Mouse (Mus musculus) erythroblast, adult 5-6 weeks (primary cell): ENCODE data around the gene Nxnl1. TPM values are rescaled to one million over a fixed set of nuclear protein-coding genes. Genes with fewer than 3 reads are reported as not detected.
"Not testable (repeated sequence)": the region's sequence is repeated elsewhere in the genome, so short reads cannot be mapped to it uniquely, and the experiment has no call there.

Source experiments
- ATAC-seq: replicated peaks from 2 replicates; pipeline ENCODE4 v1.8.0; 2016; ENCODE audit warnings: moderate number of reproducible peaks, mild to moderate bottlenecking, moderate TSS enrichment, inconsistent platforms; ENCODE audit not compliant: poor library complexity, low FRiP score, severe bottlenecking
- total RNA-seq, 2 experiments: library from RNA; stranded (forward) in 1 of 2; stranded (reverse) in 1 of 2; fragments of 150-400 nt in 1 of 2; fragments of 200-764, 138-1000 nt in 1 of 2; gene quantifications; 2 replicates each; pipeline versions ENCODE4 v1.2.3 to v1.2.4; 2015 to 2017; ENCODE audit warnings: low replicate concordance in 2 of 2

The Nxnl1 gene
- total RNA-seq, 2 experiments from 2014 or later: not detected

GRCm38 (mm10) chr8:71558958-71559690, 7.3 kb downstream of the Nxnl1 start:
- peak; percentile 49; the same call in 1 of the 2 replicates for ATAC-seq

GRCm38 (mm10) chr8:71558071-71558957, 8.1 kb downstream of the Nxnl1 start, which contains the start of gene Tmem221:
TSS of gene Tmem221 (minus strand) at chr8:71558871.
- ATAC-seq: no peak

- ATAC-seq: no peak
These were observed 11.8 kb downstream of the Nxnl1 start for GRCm38 (mm10) chr8:71554644-71555043.

GRCm38 (mm10) chr8:71554001-71554400, 12.4 kb downstream of the Nxnl1 start:
- ATAC-seq: no peak

- ATAC-seq: no peak
These were observed 13.6 kb downstream of the Nxnl1 start for GRCm38 (mm10) chr8:71552770-71553169.

GRCm38 (mm10) chr8:71550754-71551153, 15.6 kb downstream of the Nxnl1 start:
- ATAC-seq: no peak

GRCm38 (mm10) chr8:71547590-71547989, 18.8 kb downstream of the Nxnl1 start:
- no peak for ATAC-seq

- no peak for ATAC-seq
These were observed 21.3 kb downstream of the Nxnl1 start for GRCm38 (mm10) chr8:71545053-71545452.

- no peak for ATAC-seq
These were observed 22.6 kb downstream of the Nxnl1 start for GRCm38 (mm10) chr8:71543755-71544154.

GRCm38 (mm10) chr8:71542632-71543343, 23.6 kb downstream of the Nxnl1 start, which contains the start of gene Mvb12a:
TSS of gene Mvb12a (plus strand) at chr8:71542922.
- ATAC-seq: peak; percentile 95

GRCm38 (mm10) chr8:71537028-71537867, 29.2 kb downstream of the Nxnl1 start, which contains the start of gene Bst2:
TSS of gene Bst2 (minus strand) at chr8:71537456.
- ATAC-seq: peak; percentile 97

- no peak for ATAC-seq
These were observed 30.7 kb downstream of the Nxnl1 start for GRCm38 (mm10) chr8:71535663-71536062.

- ATAC-seq: no peak
These were observed 32.1 kb downstream of the Nxnl1 start for GRCm38 (mm10) chr8:71534263-71534810.

- not testable (repeated sequence) for ATAC-seq
These were observed 35.5 kb downstream of the Nxnl1 start for GRCm38 (mm10) chr8:71530735-71531467.

GRCm38 (mm10) chr8:71528362-71529073, 37.9 kb downstream of the Nxnl1 start:
- ATAC-seq: no peak

GRCm38 (mm10) chr8:71527162-71527870, 39.1 kb downstream of the Nxnl1 start:
- no peak for ATAC-seq

GRCm38 (mm10) chr8:71526272-71526671, 40.1 kb downstream of the Nxnl1 start:
- ATAC-seq: no peak
